Mouse (Mus musculus) heart, embryonic 12.5 days (tissue): Measurements from ENCODE around the gene Gclm. TPM values are rescaled to one million over a fixed set of nuclear protein-coding genes. Genes with fewer than 3 reads are reported as not detected.
A peak's percentile ranks its signal among the peaks of the same experiment; 100 is the strongest.

Experiments
- ATAC-seq: fragments of 200-750 bp; cut with Nextera tagmentation; 2 replicates; pipeline ENCODE4 v1.8.0; 2017; ENCODE audit warnings: moderate TSS enrichment, moderate library complexity; ENCODE audit not compliant: insufficient number of reproducible peaks, low FRiP score
- H3K27ac ChIP-seq: fragments of 300-500 bp; sonication (generic); 2 replicates; pipeline ENCODE4 v1.5.1; 2016; ENCODE audit warnings: mild to moderate bottlenecking, moderate library complexity; ENCODE audit not compliant: poor library complexity, severe bottlenecking
- H3K27me3 ChIP-seq: fragments of 300-500 bp; sonication (generic); replicated peaks from 2 replicates; pipeline ENCODE4 v1.6.1; 2016; ENCODE audit warnings: mild to moderate bottlenecking, moderate library complexity
- H3K36me3 ChIP-seq: fragments of 300-500 bp; sonication (generic); 2 replicates; pipeline ENCODE4 v1.6.1; 2016; ENCODE audit warnings: mild to moderate bottlenecking, moderate library complexity
- H3K4me1 ChIP-seq: fragments of 300-500 bp; sonication (generic); replicated peaks from 2 replicates; pipeline ENCODE4 v1.6.1; 2016; ENCODE audit warnings: mild to moderate bottlenecking
- H3K4me2 ChIP-seq: fragments of 300-500 bp; sonication (generic); 2 replicates; pipeline ENCODE4 v1.6.1; 2016; ENCODE audit warnings: mild to moderate bottlenecking, moderate library complexity
- H3K4me3 ChIP-seq: fragments of 300-500 bp; sonication (generic); 2 replicates; pipeline ENCODE4 v1.5.1; 2016; ENCODE audit warnings: mild to moderate bottlenecking
- H3K9ac ChIP-seq: fragments of 300-500 bp; sonication (generic); 2 replicates; pipeline ENCODE4 v1.6.1; 2016; ENCODE audit warnings: mild to moderate bottlenecking, moderate library complexity
- H3K9me3 ChIP-seq: fragments of 300-500 bp; sonication (generic); replicated peaks from 2 replicates; pipeline ENCODE4 v1.6.1; 2016; ENCODE audit warnings: mild to moderate bottlenecking, moderate library complexity
- WGBS: fragments of 180-500 bp; shearing (Covaris S2); methylation state at CpG from one replicate; pipeline ENCODE4 v1.1.7; 2016; 5-methylcytosine and 5-hydroxymethylcytosine counted together
- polyA plus RNA-seq: library from polyadenylated mRNA; unstranded; fragments of >200 nt; fragmentation: Nextera tagmentation; extraction: Ambion mirVana; gene quantifications from 2 replicates; pipeline ENCODE4 v1.2.1, GENCODE M21; 2016

Gclm gene
- 108 and 122 TPM in 2 replicates for polyA plus RNA-seq

- Histone ChIP-seq H3K36me3 (no peaks in the 10 kb centered on the region), H3K4me2 (peak within 1 kb of the TSS; percentile 83), H3K27me3 (no peaks in the 10 kb centered on the region), H3K4me3 (peak within 1 kb of the TSS; percentile 93), H3K9ac (peak within 1 kb of the TSS; percentile 95), H3K9me3 (no peaks in the 10 kb centered on the region), H3K27ac (peak within 1 kb of the TSS; percentile 97), H3K4me1 (peaks cover 17% of the 10 kb centered on the region)
- peak; percentile 94 for ATAC-seq
- WGBS = under 1% methylated on average over 74 of the region's 90 CpGs
Measured at GRCm38 (mm10) chr3:122245215-122245877, at the start of gene Gclm. Gclm (plus strand) TSS chr3:122245557.

- H3K9ac ChIP-seq = no peak overlapping the region
- WGBS = 77% methylated on average over 4 of the region's 4 CpGs
- no peaks in the 10 kb centered on the region for H3K4me1 ChIP-seq
- H3K27ac ChIP-seq = no peak overlapping the region
- H3K4me3 ChIP-seq = no peak overlapping the region
- H3K36me3 ChIP-seq = no peaks in the 10 kb centered on the region
- H3K27me3 ChIP-seq = no peaks in the 10 kb centered on the region
- H3K9me3 ChIP-seq = no peaks in the 10 kb centered on the region
- no peak for ATAC-seq
- no peak overlapping the region for H3K4me2 ChIP-seq
Measured at GRCm38 (mm10) chr3:122196621-122197298, 48.6 kb upstream of the Gclm start.

- no peak overlapping the region for H3K4me3 ChIP-seq
- H3K4me2 ChIP-seq = no peak overlapping the region
- WGBS = 70% methylated on average over 2 of the region's 2 CpGs
- no peaks in the 10 kb centered on the region for H3K36me3 ChIP-seq
- ATAC-seq = no peak
- H3K4me1 ChIP-seq = peaks cover 6% of the 10 kb centered on the region; the same call in 1 of the 2 replicates
- H3K27ac ChIP-seq = no peak overlapping the region
- H3K27me3 ChIP-seq = no peaks in the 10 kb centered on the region
- no peaks in the 10 kb centered on the region for H3K9me3 ChIP-seq
- no peak overlapping the region for H3K9ac ChIP-seq
Measured at GRCm38 (mm10) chr3:122198532-122198931, 46.8 kb upstream of the Gclm start.

GRCm38 (mm10) chr3:122198966-122199381 is 46.4 kb upstream of the Gclm start:
- H3K4me3 ChIP-seq = no peak overlapping the region
- H3K9ac ChIP-seq = no peak overlapping the region
- ATAC-seq = no peak
- H3K27me3 ChIP-seq = no peaks in the 10 kb centered on the region
- H3K36me3 ChIP-seq = no peaks in the 10 kb centered on the region
- WGBS = 70% methylated on average over 8 of the region's 8 CpGs
- no peak overlapping the region for H3K4me2 ChIP-seq
- no peaks in the 10 kb centered on the region for H3K9me3 ChIP-seq
- H3K27ac ChIP-seq = no peak overlapping the region
- peaks cover 6% of the 10 kb centered on the region; the same call in 1 of the 2 replicates for H3K4me1 ChIP-seq

- no peak for ATAC-seq
- Histone ChIP-seq H3K4me1 (peaks cover 6% of the 10 kb centered on the region; the same call in 1 of the 2 replicates), H3K27me3 (no peaks in the 10 kb centered on the region), H3K36me3 (no peaks in the 10 kb centered on the region), H3K9me3 (no peaks in the 10 kb centered on the region), H3K27ac (no peak overlapping the region), H3K9ac (no peak overlapping the region), H3K4me2 (no peak overlapping the region), H3K4me3 (no peak overlapping the region)
- 80% methylated on average over 4 of the region's 4 CpGs for WGBS
Measured at GRCm38 (mm10) chr3:122199600-122199999, 45.8 kb upstream of the Gclm start.

GRCm38 (mm10) chr3:122200017-122200416 is 45.3 kb upstream of the Gclm start:
- Histone ChIP-seq H3K27ac (no peak overlapping the region), H3K36me3 (no peaks in the 10 kb centered on the region), H3K4me3 (no peak overlapping the region), H3K4me1 (peaks cover 6% of the 10 kb centered on the region; the same call in 1 of the 2 replicates), H3K9ac (no peak overlapping the region), H3K9me3 (no peaks in the 10 kb centered on the region), H3K27me3 (no peaks in the 10 kb centered on the region), H3K4me2 (no peak overlapping the region)
- no peak for ATAC-seq
- WGBS = 72% methylated on average over 5 of the region's 5 CpGs

- H3K9ac ChIP-seq = no peak overlapping the region
- 83% methylated on average over 5 of the region's 5 CpGs for WGBS
- no peaks in the 10 kb centered on the region for H3K27me3 ChIP-seq
- H3K4me2 ChIP-seq = no peak overlapping the region
- no peak overlapping the region for H3K4me3 ChIP-seq
- no peaks in the 10 kb centered on the region for H3K9me3 ChIP-seq
- H3K27ac ChIP-seq = no peak overlapping the region
- H3K4me1 ChIP-seq = peaks cover 6% of the 10 kb centered on the region; the same call in 1 of the 2 replicates
- H3K36me3 ChIP-seq = no peaks in the 10 kb centered on the region
- ATAC-seq = no peak
Measured at GRCm38 (mm10) chr3:122200447-122200846, 44.9 kb upstream of the Gclm start.

GRCm38 (mm10) chr3:122202307-122202732 is 43.0 kb upstream of the Gclm start:
- Histone ChIP-seq H3K27ac (no peak overlapping the region), H3K36me3 (no peaks in the 10 kb centered on the region), H3K9ac (no peak overlapping the region), H3K4me1 (peaks cover 6% of the 10 kb centered on the region; the same call in 1 of the 2 replicates), H3K4me2 (no peak overlapping the region), H3K27me3 (no peaks in the 10 kb centered on the region), H3K9me3 (no peaks in the 10 kb centered on the region), H3K4me3 (no peak overlapping the region)
- 27% methylated on average over 5 of the region's 5 CpGs for WGBS
- ATAC-seq = no peak

GRCm38 (mm10) chr3:122203675-122204329 is 41.6 kb upstream of the Gclm start:
- WGBS = 72% methylated on average over 9 of the region's 9 CpGs
- Histone ChIP-seq H3K4me3 (no peak overlapping the region), H3K36me3 (no peaks in the 10 kb centered on the region), H3K9me3 (no peaks in the 10 kb centered on the region), H3K4me1 (peaks cover 9% of the 10 kb centered on the region; the same call in 1 of the 2 replicates), H3K9ac (no peak overlapping the region), H3K4me2 (no peak overlapping the region), H3K27me3 (no peaks in the 10 kb centered on the region), H3K27ac (no peak overlapping the region)
- ATAC-seq = no peak

GRCm38 (mm10) chr3:122205753-122206152 is 39.6 kb upstream of the Gclm start:
- Histone ChIP-seq H3K9me3 (no peaks in the 10 kb centered on the region), H3K27ac (no peak overlapping the region)

More at GRCm38 (mm10) chr3:122205753-122206152, 39.6 kb upstream of the Gclm start:
- Histone ChIP-seq H3K27me3 (no peaks in the 10 kb centered on the region), H3K36me3 (no peaks in the 10 kb centered on the region), H3K4me1 (peaks cover 9% of the 10 kb centered on the region; the same call in 1 of the 2 replicates), H3K4me3 (no peak overlapping the region), H3K4me2 (no peak overlapping the region), H3K9ac (no peak overlapping the region)
- ATAC-seq = no peak
- 81% methylated on average over 6 of the region's 6 CpGs for WGBS
